In genomic region chr1:152167716-152168115, GRCm38 (mm10) we compare ENCODE assay signal across 14 mouse cellular contexts.
DNase-seq lines count a peak whose midpoint lies in the region; TF ChIP-seq lines count a peak whose summit lies in the region.
"Had no signal": no experiment of that assay in that cellular context is flagged by ENCODE, and none has a peak within 500 bp of the region (broad histone marks: within the 10 kb centered on the region; RNA-seq: fewer than 3 reads in every experiment).

No protein-coding gene starts in this region.

- 71% methylated on average over 5 of the region's 5 CpGs for WGBS in heart, embryonic 10.5 days

- no peaks in the 10 kb centered on the region for H3K27me3 ChIP-seq in heart, embryonic 10.5 days (ENCODE audit: insufficient read depth, poor library complexity, severe bottlenecking)
- H3K27me3 ChIP-seq: limb, embryonic 13.5 days; lung, embryonic 15.5 days; neural tube, embryonic 13.5 days had no signal

- no peaks in the 10 kb centered on the region for H3K9me3 ChIP-seq in heart, embryonic 10.5 days
- H3K9me3 ChIP-seq: limb, embryonic 13.5 days; lung, embryonic 15.5 days; neural tube, embryonic 13.5 days had no signal

- DNase-seq in cerebellum, postnatal 14 days = peak; percentile 15 to 19
- no peak for DNase-seq in cerebellum, adult 9-10 months
- no peak for DNase-seq in heart, embryonic 10.5 days (ENCODE audit: low spot score)
- no peak for DNase-seq in heart, adult 18-20 months
- DNase-seq in layer of hippocampus, adult 2 months (ENCODE audit: low spot score in 2 of 2) = no peak
- no peak for DNase-seq in layer of hippocampus, postnatal 25 days (ENCODE audit: extremely low spot score in 1 of 2, low spot score in 1 of 2)
- peak; percentile 56 for DNase-seq in skeletal muscle tissue, adult 2 months (ENCODE audit: low read depth, low spot score)
- DNase-seq: lung, postnatal 36 days; thymus, postnatal 14 days had no signal

- H3K4me3 ChIP-seq in heart, embryonic 10.5 days = no peak overlapping the region
- H3K4me3 ChIP-seq in layer of hippocampus, adult 2 months = no peak overlapping the region
- H3K4me3 ChIP-seq: limb, embryonic 13.5 days; lung, embryonic 15.5 days; megakaryocyte, embryonic 14.5 days; neural tube, embryonic 13.5 days had no signal

- H3K27ac ChIP-seq in heart, embryonic 10.5 days = peak overlapping the region; percentile 62
- peak overlapping the region; percentile 10; the same call in 1 of the 2 replicates for H3K27ac ChIP-seq in layer of hippocampus, adult 2 months
- H3K27ac ChIP-seq: limb, embryonic 13.5 days; liver, embryonic 14.5 days; lung, embryonic 15.5 days; neural tube, embryonic 13.5 days had no signal

- no peak for TF ChIP-seq CTCF in layer of hippocampus, adult 2 months (conservative IDR thresholded peaks at IDR 0.05)

- no peaks in the 10 kb centered on the region for H3K36me3 ChIP-seq in heart, embryonic 10.5 days
- H3K36me3 ChIP-seq: limb, embryonic 13.5 days; lung, embryonic 15.5 days; neural tube, embryonic 13.5 days had no signal

- H3K4me1 ChIP-seq in heart, embryonic 10.5 days = peaks cover 32% of the 10 kb centered on the region
- H3K4me1 ChIP-seq: megakaryocyte, embryonic 14.5 days had no signal

Comparison
In these comparisons a context has a peak if more than half of its experiments do, and no peak if none do; other contexts are left out.
1. DNase-seq: peak in cerebellum, postnatal 14 days (2 of 2) and skeletal muscle tissue, adult 2 months (single experiment); none in cerebellum, adult 9-10 months (single experiment), heart, embryonic 10.5 days (single experiment), heart, adult 18-20 months (0 of 2), layer of hippocampus, adult 2 months (0 of 2) and layer of hippocampus, postnatal 25 days (0 of 2).